Mouse (Mus musculus): ENCODE data around the gene Sorl1.

The Sorl1 gene

DNA sequence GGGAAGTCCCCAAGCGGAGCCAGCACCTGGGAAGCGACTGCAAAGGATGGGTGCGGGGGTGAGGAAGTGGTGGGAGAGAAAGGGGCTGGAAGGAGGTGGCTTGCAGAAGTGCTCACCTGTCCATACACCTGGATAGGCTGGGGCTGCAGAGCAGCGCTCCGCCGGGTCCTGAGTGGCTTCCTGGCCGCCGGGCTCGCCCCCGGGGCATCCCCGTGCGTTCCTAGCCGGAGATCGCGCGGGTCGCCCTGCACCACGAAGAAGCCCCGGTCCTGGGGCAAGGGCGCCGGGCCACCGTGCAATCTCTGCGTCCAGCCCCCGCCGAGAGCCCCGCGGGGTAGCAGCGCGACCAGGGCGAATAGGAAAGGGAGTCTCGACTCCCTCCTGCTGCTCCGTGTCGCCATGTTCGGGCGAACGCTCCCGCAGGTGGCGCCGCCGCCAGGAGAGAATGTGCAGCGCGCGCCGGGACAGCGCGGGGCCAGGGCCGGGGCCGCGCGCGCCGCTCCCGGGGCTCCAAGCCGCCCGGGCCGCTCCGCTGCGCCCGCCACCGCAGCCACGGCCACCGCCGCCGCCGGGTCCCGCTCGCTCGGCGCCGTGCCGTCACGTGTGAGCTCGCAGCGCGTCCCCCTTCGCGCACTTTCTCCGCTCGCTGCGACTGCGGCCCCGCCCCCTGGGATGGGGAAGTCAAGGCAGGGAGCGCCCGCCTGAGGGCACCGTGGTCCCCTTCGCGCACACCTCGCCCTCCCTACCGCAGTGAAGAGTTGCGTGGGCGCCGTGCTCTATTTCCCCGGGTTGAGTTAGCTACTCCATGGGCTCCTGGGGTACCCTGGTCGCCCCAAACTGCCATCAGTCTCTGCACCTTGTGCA lies at the start of gene Sorl1:
Gene Sorl1, minus strand, starts transcription at position 585 of the 864 bp plus-strand sequence.
- DNase-seq (ENCODE audit: low read depth), result peak; percentile 78

DNA sequence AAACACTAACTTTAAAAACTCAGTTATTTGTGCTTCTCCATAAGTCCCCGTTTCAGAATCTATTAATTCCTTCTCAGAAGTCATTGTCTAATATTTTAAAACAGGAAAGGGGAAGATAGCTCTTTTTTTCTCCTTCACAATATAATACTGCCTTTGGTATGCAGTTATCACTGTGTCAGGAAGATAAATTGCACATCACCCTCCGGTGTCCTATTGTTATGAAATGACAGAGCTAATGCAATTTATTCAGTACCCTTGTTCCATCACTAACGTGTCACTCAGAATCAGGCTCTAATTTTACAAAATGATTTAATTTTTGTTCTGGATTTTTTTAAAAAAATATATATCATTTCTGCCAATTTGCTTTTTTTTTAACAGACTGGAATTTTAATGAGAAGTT lies 49.7 kb upstream of the Sorl1 start:
- no peak for DNase-seq (ENCODE audit: low read depth)

- no peak for DNase-seq (ENCODE audit: low read depth)
These were observed 45.4 kb upstream of the Sorl1 start for GRCm38 (mm10) chr9:42169491-42169890.

DNA sequence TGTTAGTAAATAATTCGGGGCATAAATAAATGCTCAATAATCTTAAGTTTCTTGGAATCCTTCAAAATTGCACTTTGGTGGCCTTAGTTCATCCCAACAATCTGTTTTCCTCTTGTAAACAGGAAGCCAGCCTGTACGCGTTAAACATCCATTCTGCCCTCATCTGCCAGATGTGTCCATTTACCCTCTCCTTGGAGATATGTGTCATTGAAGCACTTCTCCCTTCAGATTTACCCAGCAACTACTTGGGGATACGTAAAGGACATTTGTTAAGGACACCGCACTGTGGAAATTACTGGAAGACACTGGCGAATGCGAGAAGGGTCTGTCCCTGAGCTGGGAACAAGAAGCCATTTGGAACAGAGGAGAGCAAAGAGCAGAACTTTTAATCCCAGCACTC lies 44.9 kb upstream of the Sorl1 start:
- no peak for DNase-seq (ENCODE audit: low read depth)

GRCm38 (mm10) chr9:42164930-42165329 lies 40.8 kb upstream of the Sorl1 start:
- DNase-seq (ENCODE audit: low read depth), result no peak

- no peak for DNase-seq (ENCODE audit: low read depth)
These were observed 38.9 kb upstream of the Sorl1 start for GRCm38 (mm10) chr9:42163011-42163410.

DNA sequence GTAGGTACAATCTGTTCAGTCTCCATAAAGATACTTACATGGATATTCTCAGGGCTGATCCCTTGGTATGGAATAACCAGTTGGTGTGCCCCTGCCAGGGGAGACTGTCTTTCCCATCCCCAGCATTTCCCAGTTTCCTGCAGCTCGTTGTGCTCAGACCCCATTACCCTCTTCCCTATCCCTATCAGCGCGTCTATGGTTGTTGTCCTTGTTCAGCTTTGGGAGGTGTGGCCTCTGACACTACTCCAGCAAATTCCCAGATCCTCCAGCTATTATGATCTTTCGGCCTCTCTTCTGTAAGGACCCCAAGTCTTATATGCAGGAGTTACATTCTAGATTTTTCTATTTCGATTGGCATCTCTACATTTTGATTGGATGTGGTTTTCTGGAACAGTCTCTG lies 35.3 kb upstream of the Sorl1 start:
- no peak for DNase-seq (ENCODE audit: low read depth)

- DNase-seq (ENCODE audit: low read depth), result peak; percentile 72
These were observed 34.6 kb upstream of the Sorl1 start for GRCm38 (mm10) chr9:42158652-42159051.

- DNase-seq (ENCODE audit: low read depth), result no peak
These were observed 33.9 kb upstream of the Sorl1 start for GRCm38 (mm10) chr9:42157981-42158380.

GRCm38 (mm10) chr9:42156566-42156965 lies 32.5 kb upstream of the Sorl1 start:
- no peak for DNase-seq (ENCODE audit: low read depth)

GRCm38 (mm10) chr9:42154682-42155081 lies 30.6 kb upstream of the Sorl1 start:
- DNase-seq (ENCODE audit: low read depth), result no peak

GRCm38 (mm10) chr9:42148816-42149215 lies 24.7 kb upstream of the Sorl1 start:
- DNase-seq (ENCODE audit: low read depth), result no peak

GRCm38 (mm10) chr9:42148036-42148435 lies 23.9 kb upstream of the Sorl1 start:
- DNase-seq (ENCODE audit: low read depth), result no peak

DNA sequence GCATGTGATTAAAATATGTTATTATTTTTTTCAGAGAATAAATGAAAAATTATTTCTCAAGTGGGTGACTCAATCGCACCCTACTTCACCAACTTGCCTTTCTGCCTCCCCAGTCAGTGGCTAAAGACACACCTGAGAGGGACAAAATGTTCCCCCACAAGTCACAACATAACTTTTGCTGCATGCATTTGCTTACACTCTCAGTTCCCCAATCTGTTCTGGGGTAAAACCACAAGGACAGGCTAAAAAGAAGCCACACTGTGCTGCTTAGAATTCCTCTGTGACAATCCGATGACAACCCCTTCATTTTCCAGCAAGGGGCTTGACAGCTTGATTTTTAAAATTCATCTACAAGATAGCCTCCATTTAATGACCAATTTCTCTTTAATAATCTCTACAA lies 22.4 kb upstream of the Sorl1 start:
- no peak for DNase-seq (ENCODE audit: low read depth)

DNA sequence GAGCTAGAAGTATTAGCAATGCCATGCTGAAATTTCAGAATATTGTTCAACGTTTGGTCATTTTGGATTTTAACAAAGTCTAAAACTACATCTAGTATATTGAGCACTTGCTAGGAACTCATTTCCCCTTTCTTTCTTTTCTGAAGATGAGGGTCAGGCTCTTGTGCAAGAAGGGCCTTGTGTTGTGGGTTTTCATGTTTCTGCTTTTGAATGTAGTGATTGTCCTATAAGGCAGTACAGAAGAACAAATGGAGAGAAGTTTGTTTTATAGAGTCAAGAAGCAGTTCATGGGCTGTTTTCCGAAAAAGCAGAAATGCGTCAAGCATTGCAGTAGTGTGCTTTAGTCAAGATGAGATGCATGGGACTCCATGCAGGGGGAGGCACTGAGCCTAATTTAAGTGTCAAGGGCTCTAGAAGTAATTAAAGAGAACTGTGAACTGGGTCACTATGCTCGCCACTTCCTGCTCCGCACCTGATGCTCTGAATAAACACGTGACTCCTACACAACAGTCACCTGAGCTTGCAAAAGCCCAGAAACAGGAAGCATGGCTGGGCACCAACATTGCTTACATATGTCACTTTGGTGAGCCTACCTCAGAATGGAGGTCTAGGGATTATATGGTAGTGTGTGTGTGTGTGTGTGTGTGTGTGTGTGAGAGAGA lies 17.6 kb upstream of the Sorl1 start:
- peak; percentile 51 for DNase-seq (ENCODE audit: low read depth)

- DNase-seq (ENCODE audit: low read depth), result peak; percentile 36
These were observed 14.3 kb upstream of the Sorl1 start for GRCm38 (mm10) chr9:42138248-42138858.

DNA sequence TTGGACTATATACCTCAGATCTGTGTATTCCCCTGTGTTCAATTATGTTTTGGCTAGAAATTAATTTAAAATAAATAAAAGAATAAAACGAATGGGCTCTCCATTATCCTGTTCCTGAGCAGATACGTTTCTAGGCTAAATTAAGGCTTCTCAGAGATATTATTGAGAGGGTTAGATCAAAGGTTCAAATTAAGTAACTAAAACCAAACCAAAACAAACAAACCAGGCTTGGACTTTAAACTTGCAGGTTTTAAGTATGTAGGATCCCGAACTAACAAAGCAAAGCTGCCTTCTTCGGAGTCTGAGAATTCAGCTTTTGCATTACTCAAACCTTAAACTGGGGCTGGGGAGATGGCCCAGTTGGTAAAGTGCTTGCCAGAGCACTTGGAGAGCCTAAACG lies 13.5 kb upstream of the Sorl1 start:
- DNase-seq (ENCODE audit: low read depth), result no peak

GRCm38 (mm10) chr9:42130793-42131760 lies 7.0 kb upstream of the Sorl1 start:
- DNase-seq (ENCODE audit: low read depth), result no peak

GRCm38 (mm10) chr9:42127983-42128382 lies 3.9 kb upstream of the Sorl1 start:
- no peak for DNase-seq (ENCODE audit: low read depth)

- peak; percentile 24 for DNase-seq (ENCODE audit: low read depth)
These were observed 1.3 kb upstream of the Sorl1 start for GRCm38 (mm10) chr9:42125262-42125982.

DNA sequence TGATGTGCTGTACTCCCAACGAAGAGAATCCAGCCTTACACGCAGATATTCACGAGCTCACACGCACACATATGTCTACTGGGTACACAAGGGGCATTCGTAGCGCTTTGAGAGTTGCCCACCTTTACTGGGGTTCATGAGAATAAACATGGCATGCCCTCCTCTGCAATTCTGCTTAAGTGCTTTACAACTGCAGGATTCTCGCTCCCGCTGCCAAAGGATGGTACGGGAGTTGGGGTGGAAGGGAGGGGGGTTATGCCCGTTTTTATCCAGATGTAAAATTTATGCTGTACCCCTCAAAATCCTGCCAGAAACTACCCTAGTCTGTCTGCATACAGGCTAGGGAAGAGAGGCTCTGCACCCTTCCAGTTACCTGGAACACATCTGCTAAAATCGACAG lies 893 bp downstream of the Sorl1 start:
- no peak for DNase-seq (ENCODE audit: low read depth)

All from naive thymus-derived CD4-positive, alpha-beta T cell, adult 2 months (primary cell).